Mouse (Mus musculus): Measurements from ENCODE around the gene Tmprss6. TPM values are rescaled to one million over a fixed set of nuclear protein-coding genes. Genes with fewer than 3 reads are reported as not detected.

Gene Tmprss6
- total and polyA plus RNA-seq, 3 experiments, result 0.11 TPM; not detected in 2

- Histone ChIP-seq H3K9me3 (replicated peaks) (no peaks in the 10 kb centered on the region), H3K4me3 (ENCODE audit: low read depth, low read length) (no peak overlapping the region), H3K36me3 (replicated peaks) (no peaks in the 10 kb centered on the region), H3K4me1 (ENCODE audit: insufficient read depth, low read depth, low read length) (peaks cover 39% of the 10 kb centered on the region), H3K27me3 (ENCODE audit: insufficient read depth, low read length) (peaks cover 96% of the 10 kb centered on the region)
- DNase-seq (ENCODE audit: low spot score) (no peak), ATAC-seq (ENCODE audit: extremely low read depth, insufficient number of reproducible peaks, low FRiP score, poor library complexity, severe bottlenecking) (no peak)
- TF ChIP-seq CTCF (IDR thresholded peaks at IDR 0.05; ENCODE audit: low read depth, low read length) (no peak), POLR2AphosphoS5 (IDR thresholded peaks at IDR 0.05; ENCODE audit: insufficient replicate concordance, low read depth, low read length) (no peak)
Measured at GRCm38 (mm10) chr15:78438018-78438394, 30.4 kb downstream of the Tmprss6 start.

DNA sequence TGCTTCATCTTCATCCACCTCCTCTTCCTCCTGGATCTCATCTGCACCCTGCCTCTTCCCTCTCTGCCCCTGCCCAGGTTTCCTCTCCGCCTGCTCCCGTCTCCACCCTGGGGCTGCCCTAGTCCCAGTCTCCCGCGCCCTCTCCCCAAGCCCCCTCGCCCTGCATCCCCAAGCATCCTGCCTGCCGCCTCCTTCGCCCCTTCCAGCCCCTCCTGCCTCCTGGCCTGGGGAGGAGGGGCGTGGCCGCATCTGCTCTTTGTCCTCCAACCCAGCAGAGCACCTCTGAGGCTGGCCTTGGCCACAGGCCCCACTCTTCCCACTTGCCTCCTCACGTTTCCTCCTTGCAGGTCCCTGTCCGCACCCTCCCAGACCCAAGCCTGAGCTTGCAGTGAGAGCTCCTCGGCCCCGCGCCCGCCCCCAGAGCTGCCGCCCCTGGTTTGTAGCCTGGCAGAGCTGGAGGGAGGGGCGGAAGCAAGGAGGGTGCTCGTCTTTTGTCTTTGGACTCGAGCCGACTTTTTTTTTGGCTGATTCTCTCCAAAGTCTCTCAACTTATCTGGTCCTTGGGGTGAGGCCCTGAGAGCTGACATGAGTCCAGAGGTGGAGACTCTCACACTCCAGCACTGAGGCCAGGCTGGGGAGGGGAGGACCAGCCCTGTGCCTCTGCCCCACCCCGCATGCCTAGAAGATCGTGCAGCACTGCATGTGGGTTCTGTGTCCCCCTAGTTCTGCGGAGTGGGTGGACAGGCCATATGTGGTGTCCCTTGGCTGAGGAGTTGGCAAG, 31.0 kb downstream of the Tmprss6 start:
- Histone ChIP-seq H3K4me1 (ENCODE audit: insufficient read depth, low read depth, low read length) (peaks cover 39% of the 10 kb centered on the region), H3K27me3 (ENCODE audit: insufficient read depth, low read length) (peaks cover 98% of the 10 kb centered on the region), H3K36me3 (replicated peaks) (no peaks in the 10 kb centered on the region), H3K4me3 (ENCODE audit: low read depth, low read length) (peak overlapping the region; percentile 20; the same call in 1 of the 2 replicates), H3K9me3 (replicated peaks) (no peaks in the 10 kb centered on the region)
- TF ChIP-seq TAL1 (conservative IDR thresholded peaks at IDR 0.05; ENCODE audit: low read depth, low read length) (no peak), POLR2AphosphoS5 (IDR thresholded peaks at IDR 0.05; ENCODE audit: insufficient replicate concordance, low read depth, low read length) (no peak), GATA2 (IDR thresholded peaks at IDR 0.05; ENCODE audit: borderline replicate concordance, low read depth, low read length) (no peak), CTCF (IDR thresholded peaks at IDR 0.05; ENCODE audit: low read depth, low read length) (no peak), GATA1 (IDR thresholded peaks at IDR 0.05; ENCODE audit: borderline replicate concordance, low read length) (no peak)
- no peak for ATAC-seq (ENCODE audit: extremely low read depth, insufficient number of reproducible peaks, low FRiP score, poor library complexity, severe bottlenecking)
- no peak for DNase-seq (ENCODE audit: low spot score)

DNA sequence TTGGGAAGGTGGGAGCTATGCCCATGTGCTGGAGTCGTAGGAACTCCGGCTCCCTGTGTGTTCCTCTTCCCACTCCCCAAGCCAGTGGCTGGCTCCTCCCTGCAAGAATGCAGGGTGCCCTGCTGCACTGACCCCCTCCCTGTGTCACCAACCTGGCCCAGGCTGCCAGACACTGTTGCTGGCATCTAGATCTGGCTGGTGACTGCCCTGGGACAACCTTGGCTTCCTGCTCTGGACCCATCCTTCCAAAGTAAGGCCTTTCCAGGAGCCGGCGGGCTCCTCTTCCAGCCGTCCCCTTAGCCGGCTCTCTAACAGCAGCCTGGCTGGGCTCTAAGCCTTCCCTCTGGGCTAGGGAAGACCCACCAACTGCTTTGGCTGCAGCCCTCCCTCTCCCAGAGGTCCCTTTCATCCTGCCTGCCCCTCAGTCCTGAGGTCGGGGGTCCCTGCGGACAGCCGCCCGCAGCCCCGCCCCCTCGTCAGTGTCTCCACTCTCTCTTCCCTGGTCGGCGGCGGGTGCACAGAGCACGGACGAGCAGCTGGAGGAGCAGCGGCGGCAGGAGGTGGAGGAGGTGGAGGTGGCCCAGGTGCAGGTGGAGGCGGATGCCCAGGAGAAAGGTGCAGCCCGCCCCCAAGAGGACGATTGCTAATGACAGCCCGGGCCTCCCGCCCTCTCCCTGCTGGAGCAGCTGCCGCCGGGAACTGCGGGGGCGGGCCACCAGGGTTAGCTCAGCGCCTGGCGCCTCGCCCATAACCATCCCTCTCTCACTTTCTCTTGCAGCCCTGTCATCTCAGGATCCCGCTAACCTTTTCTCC, 31.8 kb downstream of the Tmprss6 start:
- TF ChIP-seq CTCF (IDR thresholded peaks at IDR 0.05; ENCODE audit: low read depth, low read length) (no peak), GATA2 (IDR thresholded peaks at IDR 0.05; ENCODE audit: borderline replicate concordance, low read depth, low read length) (no peak), TAL1 (conservative IDR thresholded peaks at IDR 0.05; ENCODE audit: low read depth, low read length) (no peak), GATA1 (IDR thresholded peaks at IDR 0.05; ENCODE audit: borderline replicate concordance, low read length) (no peak), POLR2AphosphoS5 (IDR thresholded peaks at IDR 0.05; ENCODE audit: insufficient replicate concordance, low read depth, low read length) (no peak)
- H3K27me3 ChIP-seq (ENCODE audit: insufficient read depth, low read length), result peaks cover 99% of the 10 kb centered on the region
- peaks cover 38% of the 10 kb centered on the region for H3K4me1 ChIP-seq (ENCODE audit: insufficient read depth, low read depth, low read length)
- no peak for ATAC-seq (ENCODE audit: extremely low read depth, insufficient number of reproducible peaks, low FRiP score, poor library complexity, severe bottlenecking)
- H3K9me3 ChIP-seq (replicated peaks), result no peaks in the 10 kb centered on the region
- H3K36me3 ChIP-seq (replicated peaks), result no peaks in the 10 kb centered on the region
- peak; percentile 65 for DNase-seq (ENCODE audit: low spot score)
- H3K4me3 ChIP-seq (ENCODE audit: low read depth, low read length), result peak overlapping the region; percentile 20; the same call in 1 of the 2 replicates

- peaks cover 34% of the 10 kb centered on the region for H3K4me1 ChIP-seq (ENCODE audit: insufficient read depth, low read depth, low read length)
- ATAC-seq (ENCODE audit: extremely low read depth, insufficient number of reproducible peaks, low FRiP score, poor library complexity, severe bottlenecking) (no peak), DNase-seq (ENCODE audit: low spot score) (no peak)
- no peaks in the 10 kb centered on the region for H3K36me3 ChIP-seq (replicated peaks)
- no peak overlapping the region for H3K4me3 ChIP-seq (ENCODE audit: low read depth, low read length)
- no peaks in the 10 kb centered on the region for H3K9me3 ChIP-seq (replicated peaks)
- H3K27me3 ChIP-seq (ENCODE audit: insufficient read depth, low read length), result peaks cover 99% of the 10 kb centered on the region
- TF ChIP-seq GATA2 (IDR thresholded peaks at IDR 0.05; ENCODE audit: borderline replicate concordance, low read depth, low read length) (no peak), CTCF (IDR thresholded peaks at IDR 0.05; ENCODE audit: low read depth, low read length) (no peak), GATA1 (IDR thresholded peaks at IDR 0.05; ENCODE audit: borderline replicate concordance, low read length) (no peak), POLR2AphosphoS5 (IDR thresholded peaks at IDR 0.05; ENCODE audit: insufficient replicate concordance, low read depth, low read length) (no peak), TAL1 (conservative IDR thresholded peaks at IDR 0.05; ENCODE audit: low read depth, low read length) (no peak)
Measured at GRCm38 (mm10) chr15:78435681-78436080, 32.8 kb downstream of the Tmprss6 start.

DNA sequence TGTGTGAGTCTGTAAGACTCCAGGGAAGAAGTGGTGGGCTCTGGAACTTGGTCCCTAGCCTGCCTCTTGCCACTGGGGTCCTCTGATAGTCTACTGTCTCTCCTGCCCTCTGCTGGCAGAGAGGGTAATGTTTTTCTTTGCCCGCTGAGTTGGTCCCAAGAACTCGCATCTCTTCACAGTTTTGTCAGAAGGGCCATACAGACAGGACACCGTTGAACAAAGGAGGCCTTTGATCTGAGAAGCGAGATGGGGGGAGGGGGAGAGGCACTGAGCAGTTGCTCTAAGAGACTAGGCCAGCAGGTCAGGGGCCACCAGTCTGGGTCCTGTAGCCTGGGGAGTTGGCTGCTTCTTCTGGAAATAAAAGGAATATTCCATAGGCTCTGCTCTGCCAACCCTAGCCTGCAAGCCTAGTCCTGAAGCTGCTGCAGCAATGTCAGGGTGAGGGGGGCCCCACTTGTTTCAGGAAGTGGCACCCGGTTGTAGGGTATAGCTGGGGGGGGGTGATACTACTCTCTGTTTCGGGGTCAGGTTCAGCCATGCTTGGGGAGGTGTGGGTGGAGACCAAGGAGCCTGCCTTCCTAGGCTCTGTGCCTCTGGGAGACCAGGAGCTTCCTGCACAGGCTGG, 33.4 kb downstream of the Tmprss6 start:
- no peak for ATAC-seq (ENCODE audit: extremely low read depth, insufficient number of reproducible peaks, low FRiP score, poor library complexity, severe bottlenecking)
- DNase-seq (ENCODE audit: low spot score), result no peak
- no peaks in the 10 kb centered on the region for H3K9me3 ChIP-seq (replicated peaks)
- no peaks in the 10 kb centered on the region for H3K36me3 ChIP-seq (replicated peaks)
- no peak overlapping the region for H3K4me3 ChIP-seq (ENCODE audit: low read depth, low read length)
- peaks cover 34% of the 10 kb centered on the region for H3K4me1 ChIP-seq (ENCODE audit: insufficient read depth, low read depth, low read length)
- peaks cover 99% of the 10 kb centered on the region for H3K27me3 ChIP-seq (ENCODE audit: insufficient read depth, low read length)
- TF ChIP-seq GATA2 (IDR thresholded peaks at IDR 0.05; ENCODE audit: borderline replicate concordance, low read depth, low read length) (no peak), CTCF (IDR thresholded peaks at IDR 0.05; ENCODE audit: low read depth, low read length) (0 out of 2 replicates have a peak, but pooled peaks have one; percentile 9)

- no peak for DNase-seq (ENCODE audit: low spot score)
Measured at GRCm38 (mm10) chr15:78431541-78432121, 36.8 kb downstream of the Tmprss6 start.

More at GRCm38 (mm10) chr15:78431541-78432121, 36.8 kb downstream of the Tmprss6 start:
- H3K27me3 ChIP-seq (ENCODE audit: insufficient read depth, low read length), result peaks cover 97% of the 10 kb centered on the region
- no peak for ATAC-seq (ENCODE audit: extremely low read depth, insufficient number of reproducible peaks, low FRiP score, poor library complexity, severe bottlenecking)
- H3K9me3 ChIP-seq (replicated peaks), result no peaks in the 10 kb centered on the region
- TF ChIP-seq CTCF (IDR thresholded peaks at IDR 0.05; ENCODE audit: low read depth, low read length) (no peak), GATA2 (IDR thresholded peaks at IDR 0.05; ENCODE audit: borderline replicate concordance, low read depth, low read length) (no peak)
- no peak overlapping the region for H3K4me3 ChIP-seq (ENCODE audit: low read depth, low read length)
- peaks cover 19% of the 10 kb centered on the region for H3K4me1 ChIP-seq (ENCODE audit: insufficient read depth, low read depth, low read length)
- H3K36me3 ChIP-seq (replicated peaks), result no peaks in the 10 kb centered on the region

Data from G1E (cell line).